Mouse (Mus musculus) spleen, adult 2 months (tissue): ENCODE results near the gene Catsperz. TPM values are rescaled to one million over a fixed set of nuclear protein-coding genes. Genes with fewer than 3 reads are reported as not detected.
"Not testable (repeated sequence)": the region's sequence is repeated elsewhere in the genome, so short reads cannot be mapped to it uniquely, and the experiment has no call there.

Experiments
- DNase-seq, 2 experiments: peaks; one replicate each; pipeline versions ENCODE4 v3.0.0 to v3.0.0-alpha.2; 2012 to 2021; ENCODE audit warnings: low spot score in 2 of 2, low read depth in 1 of 2
- H3K27ac ChIP-seq: fragments of 200-500 bp; 2 replicates; pipeline ENCODE4 v1.5.1; 2012; ENCODE audit warnings: low read length, inconsistent platforms; ENCODE audit not compliant: insufficient read depth
- H3K27me3 ChIP-seq: fragments of 200-500 bp; 2 replicates; pipeline ENCODE4 v1.6.1; 2012; ENCODE audit warnings: mild to moderate bottlenecking, moderate library complexity, low read length, inconsistent platforms; ENCODE audit not compliant: control insufficient read depth, insufficient read depth
- H3K36me3 ChIP-seq: fragments of 200-500 bp; 2 replicates; pipeline ENCODE4 v1.6.1; 2012; ENCODE audit warnings: mild to moderate bottlenecking, low read length, inconsistent platforms; ENCODE audit not compliant: control insufficient read depth, insufficient read depth
- H3K4me1 ChIP-seq: fragments of 200-500 bp; 2 replicates; pipeline ENCODE4 v1.6.1; 2011; ENCODE audit warnings: inconsistent platforms; ENCODE audit not compliant: control insufficient read depth, insufficient read depth, insufficient read length
- H3K4me3 ChIP-seq: fragments of 200-500 bp; 2 replicates; pipeline ENCODE4 v1.5.1; 2011; ENCODE audit warnings: mild to moderate bottlenecking, inconsistent platforms; ENCODE audit not compliant: insufficient read depth, insufficient read length; ENCODE audit errors: extremely low read depth
- CTCF ChIP-seq: fragments of 200-500 bp; IDR thresholded peaks from 2 replicates; pipeline ENCODE4 v1.5.1; 2011; ENCODE audit warnings: mild to moderate bottlenecking, inconsistent platforms; ENCODE audit not compliant: insufficient read depth, insufficient read length, insufficient replicate concordance; ENCODE audit errors: extremely low read depth
- POLR2A ChIP-seq: fragments of 200-500 bp; IDR thresholded peaks from 2 replicates; pipeline ENCODE4 v1.6.1; 2011; ENCODE audit warnings: low read depth, low read length, inconsistent platforms
- WGBS: fragments of 180-500 bp; shearing (Covaris S2); methylation state at CpG from one replicate; pipeline ENCODE4 v1.1.7; 2018; 5-methylcytosine and 5-hydroxymethylcytosine counted together
- polyA plus RNA-seq: library from polyadenylated mRNA; depleted of rRNA; stranded (reverse); fragments of >200 nt; gene quantifications from 2 replicates; pipeline ENCODE4 v1.2.3, GENCODE M21; 2012

Catsperz gene
- polyA plus RNA-seq, 1 experiment, result 0.11 TPM

- 69% methylated on average over 6 of the region's 6 CpGs for WGBS
- no peak for DNase-seq
- Histone ChIP-seq H3K4me3 (no peak overlapping the region), H3K27ac (no peak overlapping the region), H3K36me3 (peaks cover 17% of the 10 kb centered on the region), H3K4me1 (peaks cover 10% of the 10 kb centered on the region; the same call in 1 of the 2 replicates), H3K27me3 (no peaks in the 10 kb centered on the region)
- TF ChIP-seq POLR2A, result no peak
- TF ChIP-seq CTCF, result no peak
Observed at GRCm38 (mm10) chr19:6913036-6913435, 12.1 kb downstream of the Catsperz start.

DNA sequence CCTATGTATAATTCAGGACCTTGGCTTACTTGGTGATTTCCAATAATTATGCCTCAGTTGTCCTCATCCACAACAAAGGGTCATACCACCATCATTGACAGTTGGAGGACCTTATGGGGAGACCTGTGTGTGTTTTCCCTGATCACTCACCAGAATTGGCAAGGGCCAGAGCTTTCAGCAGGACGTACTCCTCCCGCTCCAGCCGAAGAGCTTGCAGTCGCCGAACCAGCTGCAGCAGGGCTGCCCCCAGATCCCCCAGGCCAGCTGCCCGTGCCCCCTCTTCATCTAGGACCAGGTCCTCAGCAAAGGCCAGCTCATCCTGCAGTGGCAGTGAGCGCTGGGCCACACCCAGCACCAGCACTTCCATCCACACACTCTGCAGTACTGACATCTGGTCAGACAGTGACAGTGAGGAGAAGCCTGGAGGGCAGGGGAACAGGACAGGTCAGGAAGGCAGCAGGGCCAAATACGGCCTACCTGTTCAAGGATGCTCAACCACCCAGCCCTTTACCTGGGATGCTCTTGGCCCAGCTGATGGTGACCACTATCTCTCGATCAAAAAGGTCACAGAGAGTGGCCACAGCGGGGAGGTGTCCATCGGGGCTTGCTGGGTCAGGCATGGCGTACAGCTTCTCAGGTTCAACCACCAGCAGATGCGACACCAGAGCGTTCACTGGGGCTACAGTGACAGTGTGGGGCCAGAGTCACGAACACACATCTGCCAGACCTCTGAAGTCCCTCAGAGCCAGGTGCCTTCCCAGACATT is 12.8 kb downstream of the Catsperz start:
- peaks cover 17% of the 10 kb centered on the region for H3K36me3 ChIP-seq
- DNase-seq, result no peak
- H3K4me1 ChIP-seq, result peaks cover 12% of the 10 kb centered on the region; the same call in 1 of the 2 replicates
- no peak overlapping the region for H3K27ac ChIP-seq
- WGBS, result 94% methylated on average over 15 of the region's 15 CpGs
- H3K27me3 ChIP-seq, result no peaks in the 10 kb centered on the region
- no peak for TF ChIP-seq POLR2A
- no peak overlapping the region for H3K4me3 ChIP-seq

GRCm38 (mm10) chr19:6911101-6912074 is 13.8 kb downstream of the Catsperz start:
- Histone ChIP-seq H3K27me3 (no peaks in the 10 kb centered on the region), H3K4me3 (no peak overlapping the region), H3K36me3 (peaks cover 22% of the 10 kb centered on the region), H3K27ac (no peak overlapping the region), H3K4me1 (peaks cover 12% of the 10 kb centered on the region; the same call in 1 of the 2 replicates)
- TF ChIP-seq CTCF, result no peak
- no peak for TF ChIP-seq POLR2A
- no peak for DNase-seq
- WGBS, result 90% methylated on average over 17 of the region's 19 CpGs

DNA sequence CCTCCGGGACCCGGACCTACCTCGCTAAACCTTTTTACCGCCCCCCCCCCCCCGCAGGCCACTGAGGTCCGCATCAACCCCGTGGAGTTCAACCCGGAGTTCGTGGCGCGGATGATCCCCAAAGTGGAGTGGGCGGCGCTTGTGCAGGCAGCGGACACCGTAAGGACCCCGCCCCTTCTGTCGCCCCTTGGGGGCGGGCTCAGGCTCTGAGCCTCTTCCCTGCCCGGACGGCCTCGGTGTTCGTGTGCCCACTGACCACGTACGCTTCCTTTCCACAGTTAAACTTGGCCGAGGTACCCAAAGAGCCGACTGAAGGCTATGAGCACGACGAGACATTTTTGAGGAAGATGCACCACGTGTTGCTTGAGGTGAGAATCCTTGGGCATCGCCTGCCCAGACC is 14.9 kb downstream of the Catsperz start:
- WGBS, result under 1% methylated on average over 30 of the region's 30 CpGs
- peak; percentile 15 to 47 for DNase-seq
- not testable (repeated sequence) for H3K27me3 ChIP-seq
- H3K36me3 ChIP-seq, result peaks cover 28% of the 10 kb centered on the region
- H3K27ac ChIP-seq, result peak overlapping the region; percentile 95
- peak overlapping the region; percentile 71 for H3K4me3 ChIP-seq
- H3K4me1 ChIP-seq, result peaks cover 12% of the 10 kb centered on the region; the same call in 1 of the 2 replicates

GRCm38 (mm10) chr19:6909507-6910289 is 15.5 kb downstream of the Catsperz start, which contains the start of the genes Trmt112 and Prdx5:
Gene Trmt112, plus strand, starts transcription at chr19:6909698.
Gene Prdx5, minus strand, starts transcription at chr19:6910106.
- H3K27ac ChIP-seq, result peak within 1 kb of the TSS; percentile 95
- peaks cover 29% of the 10 kb centered on the region for H3K36me3 ChIP-seq
- peaks cover 12% of the 10 kb centered on the region; the same call in 1 of the 2 replicates for H3K4me1 ChIP-seq
- TF ChIP-seq POLR2A (peak; percentile 88; the same call in 1 of the 2 replicates), CTCF (no peak)
- 1% methylated on average over 65 of the region's 65 CpGs for WGBS
- peak within 1 kb of the TSS; percentile 71 for H3K4me3 ChIP-seq
- no peaks in the 10 kb centered on the region for H3K27me3 ChIP-seq
- peak; percentile 86 to 89 for DNase-seq

DNA sequence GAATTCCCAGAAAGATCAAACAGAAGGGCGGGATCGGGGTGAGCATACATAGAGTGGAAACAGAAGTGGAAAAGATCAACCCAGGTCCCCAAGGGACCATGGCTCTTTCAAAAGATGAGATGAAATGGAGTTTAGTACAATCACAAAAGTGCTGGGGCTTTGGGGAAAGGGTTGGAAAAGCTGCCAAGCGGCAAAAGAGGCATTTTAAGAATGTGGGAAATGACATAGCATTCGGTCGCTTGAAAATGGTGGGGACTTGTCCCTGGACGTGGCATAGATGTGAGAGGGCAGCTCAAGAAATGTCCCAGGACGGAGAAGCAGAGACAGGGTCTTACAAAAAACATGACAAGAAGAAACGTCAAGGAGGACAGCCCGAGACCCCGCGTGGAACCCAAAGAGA is 16.2 kb downstream of the Catsperz start:
- 5% methylated on average over 11 of the region's 11 CpGs for WGBS
- H3K27ac ChIP-seq, result peak overlapping the region; percentile 95
- peak overlapping the region; percentile 71 for H3K4me3 ChIP-seq
- peaks cover 29% of the 10 kb centered on the region for H3K36me3 ChIP-seq
- no peaks in the 10 kb centered on the region for H3K27me3 ChIP-seq
- peaks cover 12% of the 10 kb centered on the region; the same call in 1 of the 2 replicates for H3K4me1 ChIP-seq
- DNase-seq, result no peak
- TF ChIP-seq POLR2A (no peak), CTCF (no peak)
